Mouse (Mus musculus) embryonic facial prominence, embryonic 15.5 days (tissue): ENCODE results near the gene Pcp2. TPM values are rescaled to one million over a fixed set of nuclear protein-coding genes. Genes with fewer than 3 reads are reported as not detected.

Experiments
- ATAC-seq: fragments of 200-750 bp; cut with Nextera tagmentation; 2 replicates; pipeline ENCODE4 v1.8.0; 2017; ENCODE audit warnings: low read depth, moderate TSS enrichment; ENCODE audit not compliant: insufficient number of reproducible peaks, low FRiP score, low TSS enrichment
- H3K27ac ChIP-seq: fragments of 300-500 bp; sonication (generic); replicated peaks from 2 replicates; pipeline ENCODE4 v1.5.1; 2015; ENCODE audit warnings: mild to moderate bottlenecking, inconsistent platforms
- H3K27me3 ChIP-seq: fragments of 300-500 bp; sonication (generic); 2 replicates; pipeline ENCODE4 v1.6.1; 2015; ENCODE audit warnings: inconsistent platforms
- H3K36me3 ChIP-seq: fragments of 300-500 bp; sonication (generic); 2 replicates; pipeline ENCODE4 v1.6.1; 2015; ENCODE audit warnings: mild to moderate bottlenecking, inconsistent platforms
- H3K4me1 ChIP-seq: fragments of 300-500 bp; sonication (generic); 2 replicates; pipeline ENCODE4 v1.6.1; 2015; ENCODE audit warnings: inconsistent platforms
- H3K4me2 ChIP-seq: fragments of 300-500 bp; sonication (generic); replicated peaks from 2 replicates; pipeline ENCODE4 v1.6.1; 2015; ENCODE audit warnings: mild to moderate bottlenecking, inconsistent platforms
- H3K4me3 ChIP-seq: fragments of 300-500 bp; sonication (generic); replicated peaks from 2 replicates; pipeline ENCODE4 v1.5.1; 2015; ENCODE audit warnings: mild to moderate bottlenecking, inconsistent platforms
- H3K9ac ChIP-seq: fragments of 300-500 bp; sonication (generic); 2 replicates; pipeline ENCODE4 v1.6.1; 2015; ENCODE audit warnings: inconsistent platforms
- H3K9me3 ChIP-seq: fragments of 300-500 bp; sonication (generic); replicated peaks from 2 replicates; pipeline ENCODE4 v1.6.1; 2016; ENCODE audit warnings: inconsistent platforms
- WGBS: fragments of 180-500 bp; shearing (Covaris S2); methylation state at CpG from one replicate; pipeline ENCODE4 v1.1.7; 2015; 5-methylcytosine and 5-hydroxymethylcytosine counted together
- polyA plus RNA-seq: library from polyadenylated mRNA; unstranded; fragments of >200 nt; fragmentation: Nextera tagmentation; extraction: Ambion mirVana; gene quantifications from 2 replicates; pipeline ENCODE4 v1.2.1, GENCODE M21; 2015

Gene Pcp2
- polyA plus RNA-seq, 1 experiment from 2014 or later, result 0.11 TPM

GRCm38 (mm10) chr8:3648990-3649389 is 23.6 kb upstream of the Pcp2 start:
- no peak overlapping the region for H3K4me2 ChIP-seq
- H3K4me3 ChIP-seq, result no peak overlapping the region
- H3K9me3 ChIP-seq, result no peaks in the 10 kb centered on the region
- H3K27ac ChIP-seq, result no peak overlapping the region
- 39% methylated on average over 1 of the region's 1 CpGs for WGBS
- no peaks in the 10 kb centered on the region for H3K27me3 ChIP-seq
- H3K4me1 ChIP-seq, result no peaks in the 10 kb centered on the region
- no peak for ATAC-seq
- no peak overlapping the region for H3K9ac ChIP-seq
- no peaks in the 10 kb centered on the region for H3K36me3 ChIP-seq

- no peak for ATAC-seq
- Histone ChIP-seq H3K27ac (no peak overlapping the region), H3K4me1 (no peaks in the 10 kb centered on the region), H3K4me3 (no peak overlapping the region), H3K9ac (no peak overlapping the region), H3K27me3 (no peaks in the 10 kb centered on the region), H3K9me3 (no peaks in the 10 kb centered on the region), H3K36me3 (no peaks in the 10 kb centered on the region), H3K4me2 (no peak overlapping the region)
- 66% methylated on average over 2 of the region's 2 CpGs for WGBS
Observed at GRCm38 (mm10) chr8:3648268-3648667, 22.9 kb upstream of the Pcp2 start.

- H3K9me3 ChIP-seq, result no peaks in the 10 kb centered on the region
- H3K9ac ChIP-seq, result no peak overlapping the region
- no peaks in the 10 kb centered on the region for H3K4me1 ChIP-seq
- H3K27me3 ChIP-seq, result no peaks in the 10 kb centered on the region
- H3K36me3 ChIP-seq, result no peaks in the 10 kb centered on the region
- no peak overlapping the region for H3K4me2 ChIP-seq
- no peak overlapping the region for H3K27ac ChIP-seq
- ATAC-seq, result no peak
- H3K4me3 ChIP-seq, result no peak overlapping the region
- 57% methylated on average over 4 of the region's 4 CpGs for WGBS
Observed at GRCm38 (mm10) chr8:3647561-3647960, 22.2 kb upstream of the Pcp2 start.

GRCm38 (mm10) chr8:3646824-3647531 is 21.6 kb upstream of the Pcp2 start:
- Histone ChIP-seq H3K27ac (no peak overlapping the region), H3K36me3 (no peaks in the 10 kb centered on the region), H3K4me1 (no peaks in the 10 kb centered on the region), H3K4me3 (no peak overlapping the region), H3K4me2 (no peak overlapping the region), H3K9me3 (no peaks in the 10 kb centered on the region), H3K9ac (no peak overlapping the region), H3K27me3 (no peaks in the 10 kb centered on the region)
- ATAC-seq, result no peak
- WGBS, result 77% methylated on average over 6 of the region's 6 CpGs

- WGBS, result 15% methylated on average over 5 of the region's 5 CpGs
- H3K4me2 ChIP-seq, result no peak overlapping the region
- H3K27ac ChIP-seq, result no peak overlapping the region
- H3K9me3 ChIP-seq, result no peaks in the 10 kb centered on the region
- H3K4me1 ChIP-seq, result no peaks in the 10 kb centered on the region
- no peaks in the 10 kb centered on the region for H3K36me3 ChIP-seq
- ATAC-seq, result no peak
- H3K27me3 ChIP-seq, result no peaks in the 10 kb centered on the region
- no peak overlapping the region for H3K4me3 ChIP-seq
- H3K9ac ChIP-seq, result no peak overlapping the region
Observed at GRCm38 (mm10) chr8:3645804-3646203, 20.5 kb upstream of the Pcp2 start.

- 0 out of 2 replicates have a peak, but pooled peaks have one; percentile 17 for ATAC-seq
- peak overlapping the region; percentile 55 for H3K4me3 ChIP-seq
- H3K9me3 ChIP-seq, result no peaks in the 10 kb centered on the region
- H3K36me3 ChIP-seq, result 0 out of 2 replicates have a peak, but pooled peaks cover 10% of the 10 kb centered on the region
- peaks cover 10% of the 10 kb centered on the region for H3K4me1 ChIP-seq
- H3K27ac ChIP-seq, result no peak overlapping the region
- H3K27me3 ChIP-seq, result peaks cover 10% of the 10 kb centered on the region
- 14% methylated on average over 8 of the region's 8 CpGs for WGBS
- H3K4me2 ChIP-seq, result peak overlapping the region; percentile 77
- peak overlapping the region; percentile 51 for H3K9ac ChIP-seq
Observed at GRCm38 (mm10) chr8:3631478-3631875, 6.1 kb upstream of the Pcp2 start.

GRCm38 (mm10) chr8:3630647-3631477 is 5.5 kb upstream of the Pcp2 start, which contains the start of gene Stxbp2:
Stxbp2 (plus strand) TSS chr8:3630955.
- H3K36me3 ChIP-seq, result 0 out of 2 replicates have a peak, but pooled peaks cover 4% of the 10 kb centered on the region
- no peak within 1 kb of the TSS for H3K27ac ChIP-seq
- peaks cover 10% of the 10 kb centered on the region for H3K27me3 ChIP-seq
- peak within 1 kb of the TSS; percentile 51 for H3K9ac ChIP-seq
- 6% methylated on average over 47 of the region's 47 CpGs for WGBS
- peak within 1 kb of the TSS; percentile 77 for H3K4me2 ChIP-seq
- H3K4me3 ChIP-seq, result peak within 1 kb of the TSS; percentile 55
- ATAC-seq, result peak; percentile 80
- H3K4me1 ChIP-seq, result peaks cover 10% of the 10 kb centered on the region
- H3K9me3 ChIP-seq, result no peaks in the 10 kb centered on the region

GRCm38 (mm10) chr8:3628014-3628413 is 2.7 kb upstream of the Pcp2 start:
- Histone ChIP-seq H3K9ac (no peak overlapping the region), H3K36me3 (no peaks in the 10 kb centered on the region), H3K27me3 (peaks cover 10% of the 10 kb centered on the region), H3K4me2 (no peak overlapping the region), H3K9me3 (no peaks in the 10 kb centered on the region), H3K4me1 (peaks cover 10% of the 10 kb centered on the region), H3K4me3 (no peak overlapping the region), H3K27ac (no peak overlapping the region)
- ATAC-seq, result no peak
- WGBS, result 24% methylated on average over 5 of the region's 5 CpGs

- H3K4me1 ChIP-seq, result peaks cover 15% of the 10 kb centered on the region
- no peaks in the 10 kb centered on the region for H3K9me3 ChIP-seq
- no peak overlapping the region for H3K4me3 ChIP-seq
- peaks cover 10% of the 10 kb centered on the region for H3K27me3 ChIP-seq
- no peak overlapping the region for H3K27ac ChIP-seq
- no peak for ATAC-seq
- no peak overlapping the region for H3K9ac ChIP-seq
- WGBS, result 53% methylated on average over 5 of the region's 5 CpGs
- H3K4me2 ChIP-seq, result no peak overlapping the region
- no peaks in the 10 kb centered on the region for H3K36me3 ChIP-seq
Observed at GRCm38 (mm10) chr8:3626971-3627370, 1.6 kb upstream of the Pcp2 start.

- ATAC-seq, result no peak
- H3K9ac ChIP-seq, result no peak overlapping the region; the same call in 1 of the 2 replicates
- H3K27me3 ChIP-seq, result no peaks in the 10 kb centered on the region
- H3K4me1 ChIP-seq, result peaks cover 19% of the 10 kb centered on the region
- H3K36me3 ChIP-seq, result peaks cover 11% of the 10 kb centered on the region
- H3K9me3 ChIP-seq, result no peaks in the 10 kb centered on the region
- H3K4me3 ChIP-seq, result peak overlapping the region; percentile 72
- H3K27ac ChIP-seq, result no peak overlapping the region
- WGBS, result 64% methylated on average over 8 of the region's 8 CpGs
- peak overlapping the region; percentile 81 for H3K4me2 ChIP-seq
Observed at GRCm38 (mm10) chr8:3622119-3622518, 3.2 kb downstream of the Pcp2 start.

GRCm38 (mm10) chr8:3621199-3621970 is 4.0 kb downstream of the Pcp2 start, which contains the start of the genes Xab2 and Pet100:
Xab2 (minus strand) TSS chr8:3621316.
Pet100 (plus strand) TSS chr8:3621548.
- Histone ChIP-seq H3K4me1 (peaks cover 19% of the 10 kb centered on the region), H3K36me3 (peaks cover 17% of the 10 kb centered on the region), H3K9ac (peak within 1 kb of the TSS; percentile 69), H3K4me3 (peak within 1 kb of the TSS; percentile 72), H3K27ac (no peak within 1 kb of the TSS), H3K4me2 (peak within 1 kb of the TSS; percentile 81), H3K9me3 (no peaks in the 10 kb centered on the region), H3K27me3 (no peaks in the 10 kb centered on the region)
- WGBS, result under 1% methylated on average over 37 of the region's 37 CpGs
- ATAC-seq, result peak; percentile 97
